Mouse (Mus musculus) liver, adult 2 months (tissue): ENCODE data around the gene Plch2.

Experiments used
- CTCF ChIP-seq: fragments of 200-500 bp; IDR thresholded peaks from 2 replicates; pipeline ENCODE4 v1.5.1; 2011; ENCODE audit warnings: low read depth, low read length, control low read depth
- POLR2A ChIP-seq: fragments of 200-500 bp; IDR thresholded peaks from 2 replicates; pipeline ENCODE4 v1.6.1; 2011; ENCODE audit warnings: low read length, control low read depth; ENCODE audit not compliant: insufficient read depth; ENCODE audit errors: extremely low read depth

- no peak for TF ChIP-seq POLR2A
- no peak for TF ChIP-seq CTCF
Measured at GRCm38 (mm10) chr4:155042606-155043288, 13.8 kb downstream of the Plch2 start.
